ENCODE assay signal across 19 mouse cellular contexts in genomic region chr10:37908276-37908675, GRCm38 (mm10).
"Had no signal": no experiment of that assay in that cellular context is flagged by ENCODE, and none has a peak within 500 bp of the region (broad histone marks: within the 10 kb centered on the region; RNA-seq: fewer than 3 reads in every experiment).

No protein-coding gene starts in this region.

- H3K9ac ChIP-seq: limb, embryonic 12.5 days; limb, embryonic 15.5 days; liver, embryonic 14.5 days; liver, postnatal 0 days; lung, embryonic 14.5 days; neural tube, embryonic 12.5 days; neural tube, embryonic 15.5 days; stomach, embryonic 15.5 days had no signal

- H3K27me3 ChIP-seq: limb, embryonic 12.5 days; limb, embryonic 15.5 days; megakaryocyte, embryonic 14.5 days; neural tube, embryonic 12.5 days; neural tube, embryonic 15.5 days; stomach, embryonic 15.5 days had no signal

- H3K4me3 ChIP-seq: limb, embryonic 12.5 days; limb, embryonic 15.5 days; megakaryocyte, embryonic 14.5 days; midbrain, embryonic 10.5 days; neural tube, embryonic 12.5 days; neural tube, embryonic 15.5 days; stomach, embryonic 15.5 days had no signal

- ATAC-seq: liver, postnatal 0 days; lung, postnatal 0 days had no signal

- H3K4me1 ChIP-seq: limb, embryonic 12.5 days; limb, embryonic 15.5 days; megakaryocyte, embryonic 14.5 days; midbrain, embryonic 10.5 days; neural tube, embryonic 12.5 days; neural tube, embryonic 15.5 days; stomach, embryonic 15.5 days had no signal

- H3K4me2 ChIP-seq: limb, embryonic 12.5 days; limb, embryonic 15.5 days; liver, embryonic 11.5 days; lung, embryonic 14.5 days; neural tube, embryonic 12.5 days; neural tube, embryonic 15.5 days; stomach, embryonic 15.5 days had no signal

- H3K27ac ChIP-seq: limb, embryonic 12.5 days; limb, embryonic 15.5 days; liver, embryonic 14.5 days; midbrain, embryonic 10.5 days; neural tube, embryonic 12.5 days; neural tube, embryonic 15.5 days; stomach, embryonic 15.5 days had no signal

- DNase-seq: kidney, adult 9 months; kidney, postnatal 14 days; kidney, postnatal 4 days; liver, postnatal 0 days; lung, embryonic 14.5 days; lung, postnatal 36 days; right cerebral cortex, postnatal 25 days; spleen, adult 18-20 months; thymus, postnatal 25 days had no signal

- H3K9me3 ChIP-seq: limb, embryonic 12.5 days; limb, embryonic 15.5 days; megakaryocyte, embryonic 14.5 days; midbrain, embryonic 10.5 days; neural tube, embryonic 12.5 days; neural tube, embryonic 15.5 days; stomach, embryonic 15.5 days had no signal

- H3K36me3 ChIP-seq: limb, embryonic 12.5 days; limb, embryonic 15.5 days; midbrain, embryonic 10.5 days; neural tube, embryonic 12.5 days; neural tube, embryonic 15.5 days; stomach, embryonic 15.5 days had no signal
